Mouse (Mus musculus): ENCODE data around the gene Nasp. TPM values are rescaled to one million over a fixed set of nuclear protein-coding genes. Genes with fewer than 3 reads are reported as not detected.

Nasp gene
- polyA plus RNA-seq, 1 experiment from 2014 or later, result 187 TPM

DNA sequence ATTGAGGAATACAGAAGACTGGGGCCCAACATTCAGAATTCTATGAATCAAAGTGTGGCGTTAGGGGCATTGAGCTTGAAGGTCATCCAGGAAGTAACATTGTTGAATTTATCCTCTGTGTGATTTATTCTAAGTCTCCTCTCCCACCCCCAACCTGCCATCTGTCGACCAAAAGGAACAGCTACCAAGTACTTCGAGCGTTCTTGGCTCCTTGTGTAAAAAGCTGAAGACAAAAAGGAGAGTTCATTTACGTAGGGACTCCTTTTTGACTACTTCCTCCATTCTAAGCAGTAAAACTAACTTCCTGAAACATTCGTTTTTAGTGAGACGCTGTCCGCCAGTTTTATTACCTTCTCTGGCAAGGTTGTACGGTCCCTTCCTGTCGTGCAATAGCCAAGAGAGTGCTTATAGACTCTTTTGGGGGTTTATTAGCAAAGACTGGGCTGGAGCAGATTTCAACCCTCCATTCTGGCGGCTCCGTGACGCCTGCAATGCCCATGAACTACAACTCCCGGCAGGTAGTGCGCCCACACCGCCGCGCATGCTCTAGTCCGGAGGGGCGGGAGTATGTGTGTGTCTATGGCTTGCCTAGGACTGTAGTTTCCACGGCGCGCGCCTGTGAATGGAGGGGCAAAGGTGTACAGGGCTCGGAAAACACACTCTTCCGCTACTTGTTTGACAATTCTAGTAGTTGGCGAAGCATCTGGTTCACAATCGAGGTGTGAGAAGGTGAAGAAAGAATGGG lies 71.0 kb downstream of the Nasp start:
- Histone ChIP-seq H3K27ac (ENCODE audit: low read depth, low read length) (peak overlapping the region; percentile 93), H3K4me2 (peak overlapping the region; percentile 83), H3K9ac (ENCODE audit: low read depth, low read length) (peak overlapping the region; percentile 81), H3K27me3 (replicated peaks; ENCODE audit: control insufficient read depth, insufficient read depth, low read length) (no peaks in the 10 kb centered on the region), H3K4me3 (ENCODE audit: low read depth, low read length) (peak overlapping the region; percentile 83), H3K36me3 (ENCODE audit: control insufficient read depth, insufficient read depth, low read length) (peaks cover 5% of the 10 kb centered on the region; the same call in 1 of the 2 replicates), H3K9me3 (ENCODE audit: control insufficient read depth, low read length) (no peaks in the 10 kb centered on the region), H3K4me1 (replicated peaks; ENCODE audit: control insufficient read depth, insufficient read depth, low read length) (peaks cover 8% of the 10 kb centered on the region; the same call in 1 of the 2 replicates)
- peak; percentile 90 for DNase-seq (ENCODE audit: low spot score)
- under 1% methylated on average over 28 of the region's 28 CpGs for WGBS
- ATAC-seq (replicated peaks; ENCODE audit: low FRiP score), result peak; percentile 93

DNA sequence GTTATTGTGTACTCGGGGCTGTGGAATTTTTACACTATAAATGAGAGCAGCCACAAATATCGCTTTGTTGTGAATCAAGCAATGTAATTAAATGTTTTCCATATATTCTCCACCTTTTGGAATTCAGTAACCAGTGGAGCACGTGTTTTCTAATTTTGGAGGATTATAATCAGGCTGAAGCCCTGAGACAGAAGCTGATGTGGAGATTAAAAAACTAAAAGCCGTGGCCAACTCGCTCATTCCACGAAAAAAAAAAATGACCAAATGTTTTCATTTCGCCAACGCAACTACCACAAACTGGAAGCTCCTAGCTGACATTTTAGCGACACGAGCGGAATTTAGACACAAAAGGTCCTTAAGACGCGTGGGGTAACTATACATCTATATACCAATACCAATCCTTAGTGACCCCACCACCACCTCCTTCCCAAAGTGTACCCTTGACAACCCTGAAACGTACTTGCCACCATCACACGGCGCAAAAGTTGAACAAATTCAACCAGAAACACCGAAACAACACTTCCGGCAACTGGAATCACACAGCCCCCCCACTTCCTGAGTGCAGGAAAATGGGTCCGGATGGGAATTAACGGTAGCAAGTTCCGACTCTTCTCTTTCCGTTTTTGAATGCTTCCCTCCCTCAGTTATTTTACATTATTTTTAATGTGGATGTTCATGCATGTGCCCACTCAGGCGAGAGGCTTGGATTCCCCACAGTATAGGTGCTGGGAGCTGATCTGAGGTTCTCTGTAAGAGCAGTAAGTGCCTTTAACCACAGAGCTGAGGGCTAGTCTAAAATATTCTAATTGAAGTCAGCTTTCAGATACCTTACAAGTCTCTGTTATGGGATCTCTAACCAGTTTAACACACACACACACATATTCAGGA lies 72.1 kb downstream of the Nasp start, which contains the start of gene Tmem69:
Gene Tmem69 (minus strand): TSS at position 524 of the 888 bp plus-strand sequence.
- peak; percentile 83 for DNase-seq (ENCODE audit: low spot score)
- Histone ChIP-seq H3K4me1 (replicated peaks; ENCODE audit: control insufficient read depth, insufficient read depth, low read length) (peaks cover 6% of the 10 kb centered on the region; the same call in 1 of the 2 replicates), H3K9ac (ENCODE audit: low read depth, low read length) (peak within 1 kb of the TSS; percentile 81), H3K9me3 (ENCODE audit: control insufficient read depth, low read length) (no peaks in the 10 kb centered on the region), H3K36me3 (ENCODE audit: control insufficient read depth, insufficient read depth, low read length) (peaks cover 5% of the 10 kb centered on the region; the same call in 1 of the 2 replicates), H3K27ac (ENCODE audit: low read depth, low read length) (peak within 1 kb of the TSS; percentile 93), H3K4me2 (peak within 1 kb of the TSS; percentile 83), H3K4me3 (ENCODE audit: low read depth, low read length) (peak within 1 kb of the TSS; percentile 83), H3K27me3 (replicated peaks; ENCODE audit: control insufficient read depth, insufficient read depth, low read length) (no peaks in the 10 kb centered on the region)
- WGBS, result 3% methylated on average over 23 of the region's 23 CpGs
- ATAC-seq (replicated peaks; ENCODE audit: low FRiP score), result no peak

DNA sequence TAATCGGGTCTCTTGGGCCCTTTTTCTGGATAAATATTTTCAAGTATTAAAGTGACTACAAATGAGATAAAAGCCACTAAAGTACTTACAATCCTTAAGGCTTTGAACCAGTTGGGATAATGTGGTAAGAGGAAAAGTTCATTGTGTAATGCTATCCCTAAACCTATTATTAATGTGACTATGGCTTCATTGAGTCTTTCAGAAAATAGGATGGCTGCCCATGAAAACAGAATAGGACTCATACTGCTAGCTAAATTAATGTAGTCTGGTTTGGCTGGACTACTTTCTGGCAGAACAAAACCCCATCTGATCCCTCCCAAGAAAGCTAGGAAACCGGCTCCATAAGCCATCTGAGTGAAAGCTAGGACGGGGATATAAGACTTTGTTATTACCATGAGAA lies 74.7 kb downstream of the Nasp start:
- ATAC-seq (replicated peaks; ENCODE audit: low FRiP score) (no peak), DNase-seq (ENCODE audit: low spot score) (no peak)
- Histone ChIP-seq H3K27ac (ENCODE audit: low read depth, low read length) (no peak overlapping the region), H3K27me3 (replicated peaks; ENCODE audit: control insufficient read depth, insufficient read depth, low read length) (no peaks in the 10 kb centered on the region), H3K4me3 (ENCODE audit: low read depth, low read length) (no peak overlapping the region), H3K9me3 (ENCODE audit: control insufficient read depth, low read length) (no peaks in the 10 kb centered on the region), H3K4me2 (no peak overlapping the region), H3K9ac (ENCODE audit: low read depth, low read length) (no peak overlapping the region), H3K36me3 (ENCODE audit: control insufficient read depth, insufficient read depth, low read length) (peaks cover 5% of the 10 kb centered on the region; the same call in 1 of the 2 replicates), H3K4me1 (replicated peaks; ENCODE audit: control insufficient read depth, insufficient read depth, low read length) (0 out of 2 replicates have a peak, but pooled peaks cover 3% of the 10 kb centered on the region)
- 86% methylated on average over 3 of the region's 3 CpGs for WGBS

Other genes starting within 250 kb of the Nasp start
- gene Mast2, start 163.8 kb downstream of the Nasp start, polyA plus RNA-seq (2014; fragmentation: Nextera tagmentation; extraction: Ambion mirVana), result 19.5 and 21.9 TPM in 2 replicates
- gene Ipp, start 120.4 kb downstream of the Nasp start, polyA plus RNA-seq (2014; fragmentation: Nextera tagmentation; extraction: Ambion mirVana), result 8.5 and 9.6 TPM in 2 replicates
- gene Tmem69, start 72.0 kb downstream of the Nasp start, polyA plus RNA-seq (2014; fragmentation: Nextera tagmentation; extraction: Ambion mirVana), result 51.5 and 55.5 TPM in 2 replicates
- gene Gpbp1l1, start 70.3 kb downstream of the Nasp start, polyA plus RNA-seq (2014; fragmentation: Nextera tagmentation; extraction: Ambion mirVana), result 33.7 and 35.4 TPM in 2 replicates
- 2.1 and 4.4 TPM in 2 replicates for gene Ccdc17, start 31.3 kb downstream of the Nasp start, polyA plus RNA-seq (2014; fragmentation: Nextera tagmentation; extraction: Ambion mirVana)
- 449 and 453 TPM in 2 replicates for gene Akr1a1, start 23.7 kb upstream of the Nasp start, polyA plus RNA-seq (2014; fragmentation: Nextera tagmentation; extraction: Ambion mirVana)
- gene Prdx1, start 57.6 kb upstream of the Nasp start, polyA plus RNA-seq (2014; fragmentation: Nextera tagmentation; extraction: Ambion mirVana), result 1,160 and 1,259 TPM in 2 replicates
- 24.2 and 27.4 TPM in 2 replicates for gene Mmachc, start 80.5 kb upstream of the Nasp start, polyA plus RNA-seq (2014; fragmentation: Nextera tagmentation; extraction: Ambion mirVana)
- 24.4 and 25.1 TPM in 2 replicates for gene Ccdc163, start 80.6 kb upstream of the Nasp start, polyA plus RNA-seq (2014; fragmentation: Nextera tagmentation; extraction: Ambion mirVana)
- gene Tesk2, start 93.0 kb upstream of the Nasp start, polyA plus RNA-seq (2014; fragmentation: Nextera tagmentation; extraction: Ambion mirVana), result 3.1 and 4.3 TPM in 2 replicates
- gene Toe1, start 179.7 kb upstream of the Nasp start, polyA plus RNA-seq (2014; fragmentation: Nextera tagmentation; extraction: Ambion mirVana), result 33.0 and 34.2 TPM in 2 replicates
- gene Mutyh, start 179.8 kb upstream of the Nasp start, polyA plus RNA-seq (2014; fragmentation: Nextera tagmentation; extraction: Ambion mirVana), result 9.3 and 11.1 TPM in 2 replicates
- 1.2 and 1.4 TPM in 2 replicates for gene Hpdl, start 193.8 kb upstream of the Nasp start, polyA plus RNA-seq (2014; fragmentation: Nextera tagmentation; extraction: Ambion mirVana)
- gene Zswim5, start 249.4 kb upstream of the Nasp start, polyA plus RNA-seq (2014; fragmentation: Nextera tagmentation; extraction: Ambion mirVana), result 0.23 and 0.29 TPM in 2 replicates

Data from liver, embryonic 11.5 days (tissue).